Mouse (Mus musculus) spleen, adult 12 weeks (tissue): ENCODE results near the gene Il15.

Experiments used
- DNase-seq: peaks from one replicate; pipeline ENCODE4 v3.0.0; 2022; ENCODE audit warnings: low spot score

Il15 gene

GRCm38 (mm10) chr8:82402686-82403330 lies at the start of gene Il15:
Gene Il15, minus strand, starts transcription at chr8:82403222.
- no peak for DNase-seq

- DNase-seq = no peak
Observed at GRCm38 (mm10) chr8:82444897-82445296, 41.9 kb upstream of the Il15 start.

GRCm38 (mm10) chr8:82416587-82417340 lies 13.7 kb upstream of the Il15 start:
- no peak for DNase-seq

- DNase-seq = no peak
Observed at GRCm38 (mm10) chr8:82415485-82415884, 12.5 kb upstream of the Il15 start.

GRCm38 (mm10) chr8:82410135-82410534 lies 7.1 kb upstream of the Il15 start:
- DNase-seq = no peak

- DNase-seq = no peak
Observed at GRCm38 (mm10) chr8:82407060-82407459, 4.0 kb upstream of the Il15 start.

- DNase-seq = no peak
Observed at GRCm38 (mm10) chr8:82404068-82404467, 1.0 kb upstream of the Il15 start.

- DNase-seq = no peak
Observed at GRCm38 (mm10) chr8:82402261-82402685, 749 bp downstream of the Il15 start.

- no peak for DNase-seq
Observed at GRCm38 (mm10) chr8:82401490-82401889, 1.5 kb downstream of the Il15 start.

- no peak for DNase-seq
Observed at GRCm38 (mm10) chr8:82401059-82401458, 2.0 kb downstream of the Il15 start.

- DNase-seq = no peak
Observed at GRCm38 (mm10) chr8:82400376-82400775, 2.6 kb downstream of the Il15 start.

GRCm38 (mm10) chr8:82398546-82398945 lies 4.5 kb downstream of the Il15 start:
- no peak for DNase-seq

- DNase-seq = no peak
Observed at GRCm38 (mm10) chr8:82391258-82391657, 11.8 kb downstream of the Il15 start.

GRCm38 (mm10) chr8:82388356-82388902 lies 14.6 kb downstream of the Il15 start:
- no peak for DNase-seq

- no peak for DNase-seq
Observed at GRCm38 (mm10) chr8:82387614-82388013, 15.4 kb downstream of the Il15 start.

- DNase-seq = no peak
Observed at GRCm38 (mm10) chr8:82385867-82386266, 17.2 kb downstream of the Il15 start.

- DNase-seq = no peak
Observed at GRCm38 (mm10) chr8:82384458-82385234, 18.4 kb downstream of the Il15 start.

- DNase-seq = no peak
Observed at GRCm38 (mm10) chr8:82383346-82383745, 19.7 kb downstream of the Il15 start.

GRCm38 (mm10) chr8:82382316-82382715 lies 20.7 kb downstream of the Il15 start:
- DNase-seq = no peak

GRCm38 (mm10) chr8:82374470-82374869 lies 28.6 kb downstream of the Il15 start:
- DNase-seq = no peak

- DNase-seq = no peak
Observed at GRCm38 (mm10) chr8:82372846-82373245, 30.2 kb downstream of the Il15 start.

- DNase-seq = no peak
Observed at GRCm38 (mm10) chr8:82370657-82371056, 32.4 kb downstream of the Il15 start.

GRCm38 (mm10) chr8:82361061-82361460 lies 42.0 kb downstream of the Il15 start:
- no peak for DNase-seq
